Mouse (Mus musculus): ENCODE results near the gene Ino80b. TPM values are rescaled to one million over a fixed set of nuclear protein-coding genes. Genes with fewer than 3 reads are reported as not detected.
"Not testable (repeated sequence)": the region's sequence is repeated elsewhere in the genome, so short reads cannot be mapped to it uniquely, and the experiment has no call there.

Ino80b gene
- total RNA-seq (2021) = 10 to 100 TPM; 22.3 to 25.4 TPM
- long read RNA-seq, experiment 1, transcript Ino80b-202 (5 exons, 1,503 nt) = major isoform, 17 of 23 reads
- long read RNA-seq, experiment 1, partial matches to known transcripts = 2 of 23 reads
- long read RNA-seq, experiment 1, other reads (novel, unspliced or antisense) = 4 of 23 reads
- long read RNA-seq, experiment 2, transcript Ino80b-202 (5 exons, 1,503 nt) = major isoform, 25 of 34 reads
- long read RNA-seq, experiment 2, partial matches to known transcripts = 4 of 34 reads
- long read RNA-seq, experiment 2, other reads (novel, unspliced or antisense) = 5 of 34 reads

GRCm38 (mm10) chr6:83125331-83125730 is at the start of gene Ino80b:
Ino80b (minus strand) TSS chr6:83125431.
- H3K4me3 ChIP-seq = peak within 1 kb of the TSS; percentile 96
- no peak for DNase-seq (ENCODE audit: low spot score in 2 of 2)
- H3K27ac ChIP-seq = peak within 1 kb of the TSS; percentile 84
- no peak for TF ChIP-seq CTCF (conservative IDR thresholded peaks at IDR 0.05)

GRCm38 (mm10) chr6:83172240-83172920 is 47.1 kb upstream of the Ino80b start:
- no peak for TF ChIP-seq CTCF (conservative IDR thresholded peaks at IDR 0.05)
- H3K27ac ChIP-seq = peak overlapping the region; percentile 90
- DNase-seq (ENCODE audit: low spot score in 2 of 2) = peak; percentile 75 to 77
- peak overlapping the region; percentile 65 for H3K4me3 ChIP-seq

- Histone ChIP-seq H3K27ac (peak overlapping the region; percentile 90), H3K4me3 (peak overlapping the region; percentile 65)
- TF ChIP-seq CTCF (conservative IDR thresholded peaks at IDR 0.05) = no peak
- DNase-seq (ENCODE audit: low spot score in 2 of 2) = peak in 1 of 2 experiments; percentile 39
Observed at GRCm38 (mm10) chr6:83171063-83171462, 45.8 kb upstream of the Ino80b start.

GRCm38 (mm10) chr6:83169872-83170271 is 44.6 kb upstream of the Ino80b start:
- Histone ChIP-seq H3K4me3 (peak overlapping the region; percentile 65; the same call in 1 of the 2 replicates), H3K27ac (peak overlapping the region; percentile 90)
- DNase-seq (ENCODE audit: low spot score in 2 of 2) = no peak
- no peak for TF ChIP-seq CTCF (conservative IDR thresholded peaks at IDR 0.05)

- Histone ChIP-seq H3K27ac (peak overlapping the region; percentile 96), H3K4me3 (peak overlapping the region; percentile 92)
- TF ChIP-seq CTCF (conservative IDR thresholded peaks at IDR 0.05) = peak; percentile 57
- DNase-seq (ENCODE audit: low spot score in 2 of 2) = no peak
Observed at GRCm38 (mm10) chr6:83166243-83166630, 41.0 kb upstream of the Ino80b start.

DNA sequence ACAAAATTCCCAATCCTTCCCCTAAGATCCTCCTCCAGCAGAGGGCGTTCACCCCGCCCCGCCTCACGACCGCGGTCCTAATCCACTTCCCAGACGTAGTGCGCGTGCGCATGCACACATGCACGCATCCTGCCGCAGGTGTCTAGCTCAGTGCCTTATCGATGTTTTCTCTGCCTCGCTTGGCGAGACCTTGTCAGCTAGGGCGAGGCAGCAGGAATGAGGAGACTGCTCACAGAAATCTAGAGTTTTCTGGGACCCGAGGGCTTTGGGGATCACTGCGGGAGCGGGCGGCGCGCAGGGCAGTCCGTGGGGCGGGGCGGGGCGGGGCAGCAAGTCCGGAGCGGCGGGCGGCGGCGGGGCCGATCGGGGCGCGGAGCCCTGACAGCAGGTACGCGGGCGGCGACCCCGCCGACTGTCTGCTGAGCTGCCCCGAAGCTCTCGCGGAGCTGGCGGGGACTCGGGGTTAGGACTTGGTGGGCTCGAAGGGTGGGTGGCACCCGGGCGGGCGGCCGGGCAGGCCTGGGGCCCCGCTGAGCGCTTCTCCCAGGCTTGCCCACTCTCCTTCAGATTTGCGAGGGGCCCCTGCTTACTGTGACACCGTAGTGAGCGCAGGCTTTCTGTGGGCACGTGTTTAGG is 40.5 kb upstream of the Ino80b start, which contains the start of gene Dctn1:
Gene Dctn1, plus strand, starts transcription at position 314 of the 636 bp plus-strand sequence.
- Histone ChIP-seq H3K27ac (peak within 1 kb of the TSS; percentile 96), H3K4me3 (peak within 1 kb of the TSS; percentile 92)
- DNase-seq (ENCODE audit: low spot score in 2 of 2) = peak; percentile 93 to 94
- peak; percentile 88 for TF ChIP-seq CTCF (conservative IDR thresholded peaks at IDR 0.05)

DNA sequence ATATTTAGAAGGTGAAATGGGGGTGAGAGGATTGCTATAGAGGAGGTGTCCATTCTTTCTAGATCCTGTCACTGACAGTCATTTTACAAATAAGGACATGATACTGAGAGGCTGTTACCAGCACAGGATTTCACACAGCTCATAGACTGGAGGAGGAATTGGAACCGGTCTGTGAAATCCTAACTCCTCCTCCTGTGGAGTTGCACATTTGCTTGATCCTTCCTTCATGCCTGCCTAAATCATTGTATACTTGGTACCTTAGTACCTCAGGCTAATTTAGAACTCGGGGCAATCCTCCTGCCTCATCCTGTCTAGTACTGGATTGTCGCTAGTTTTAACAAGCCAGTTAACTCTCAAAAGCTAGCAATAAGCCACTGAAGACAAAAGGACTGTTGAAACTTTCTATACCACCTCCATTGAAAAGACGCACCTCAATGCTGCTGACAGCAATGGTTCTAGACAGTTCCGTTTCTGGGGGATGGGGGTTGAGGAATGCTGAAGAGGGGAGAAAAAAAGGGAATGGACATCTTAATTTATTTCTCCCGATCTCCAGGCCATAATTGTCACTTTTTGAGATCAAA is 39.9 kb upstream of the Ino80b start:
- no peak for TF ChIP-seq CTCF (conservative IDR thresholded peaks at IDR 0.05)
- DNase-seq (ENCODE audit: low spot score in 2 of 2) = peak in 1 of 2 experiments; percentile 33
- peak overlapping the region; percentile 92 for H3K4me3 ChIP-seq
- peak overlapping the region; percentile 96 for H3K27ac ChIP-seq

DNA sequence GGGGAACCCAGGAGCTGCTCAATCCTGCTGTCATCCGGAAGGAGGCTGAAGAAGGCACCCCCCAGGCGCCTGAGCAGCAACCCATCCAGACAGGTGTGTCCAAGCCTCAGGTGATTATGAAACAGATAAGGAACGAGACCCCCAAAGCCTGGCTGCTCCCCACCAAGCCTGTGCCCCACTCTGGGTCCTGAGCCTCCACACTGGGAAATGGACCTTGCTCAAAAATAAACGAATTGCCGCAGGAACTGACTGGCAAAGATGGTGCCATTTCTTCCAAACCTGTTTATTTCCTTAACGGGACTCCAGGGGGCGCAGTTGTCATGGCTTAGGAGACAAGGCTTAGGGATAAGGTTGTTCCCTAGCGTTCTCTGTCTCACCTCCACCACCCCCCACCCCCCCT is 37.5 kb upstream of the Ino80b start:
- peak; percentile 79 for TF ChIP-seq CTCF (conservative IDR thresholded peaks at IDR 0.05)
- peak overlapping the region; percentile 38 for H3K4me3 ChIP-seq
- DNase-seq (ENCODE audit: low spot score in 2 of 2) = peak; percentile 43 to 66
- H3K27ac ChIP-seq = no peak overlapping the region

DNA sequence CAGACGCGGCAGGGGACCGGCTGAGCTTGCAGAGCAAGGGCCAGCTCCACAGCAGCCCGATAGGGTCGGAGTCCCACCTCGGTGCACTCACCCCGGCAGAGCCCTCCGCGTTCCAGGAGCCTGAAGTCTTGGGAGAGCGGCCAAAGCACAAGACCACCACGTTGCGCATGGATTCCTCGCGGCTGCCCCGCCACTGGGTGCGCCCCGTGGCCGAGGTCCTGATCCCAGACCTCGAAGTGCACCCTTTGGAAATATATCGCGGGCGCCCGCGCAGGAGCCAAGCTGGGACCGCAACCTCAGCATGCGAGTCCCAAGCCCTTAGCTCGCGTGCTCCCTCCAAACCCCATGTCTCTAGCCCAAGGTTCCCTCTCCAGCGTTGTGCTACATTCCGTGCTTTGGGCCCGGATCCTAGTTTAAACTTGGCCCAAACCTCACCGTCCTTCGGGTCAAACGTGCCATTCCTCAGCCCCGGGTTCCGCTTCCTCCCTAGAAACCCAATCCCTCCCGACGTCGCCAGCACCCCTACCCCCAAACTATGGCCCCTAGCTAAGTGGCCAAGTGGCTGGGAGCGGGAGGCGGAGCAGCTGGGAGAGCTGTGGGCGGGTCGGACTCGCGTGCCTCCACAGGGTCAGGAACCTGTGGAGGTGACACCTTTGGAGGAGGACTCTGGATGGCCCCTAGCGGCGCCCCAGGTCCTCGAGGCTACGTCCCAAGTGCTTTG is 36.9 kb upstream of the Ino80b start:
- no peak for DNase-seq (ENCODE audit: low spot score in 2 of 2)
- Histone ChIP-seq H3K27ac (no peak overlapping the region), H3K4me3 (peak overlapping the region; percentile 38)
- no peak for TF ChIP-seq CTCF (conservative IDR thresholded peaks at IDR 0.05)

DNA sequence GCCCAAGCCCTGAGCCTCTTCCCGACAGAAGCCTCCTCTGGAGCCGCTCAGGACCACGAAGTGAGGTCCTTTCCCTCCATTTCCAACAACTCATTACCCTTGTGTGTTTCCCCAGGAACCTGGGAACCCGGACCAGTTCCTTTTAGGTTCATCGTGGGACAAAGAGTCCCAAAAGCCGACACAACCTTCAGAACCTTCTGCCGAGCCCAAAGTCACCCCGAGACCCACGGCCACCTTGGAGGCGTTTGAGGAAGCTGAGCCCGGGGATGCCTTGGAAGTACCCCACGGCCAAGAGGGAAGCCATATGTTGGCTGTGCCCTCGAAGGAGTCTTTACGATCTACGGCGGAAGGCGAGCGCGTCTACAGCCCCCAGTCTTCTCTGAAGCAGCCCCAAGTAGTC is 36.2 kb upstream of the Ino80b start:
- H3K27ac ChIP-seq = no peak overlapping the region
- DNase-seq (ENCODE audit: low spot score in 2 of 2) = no peak
- no peak overlapping the region for H3K4me3 ChIP-seq
- TF ChIP-seq CTCF (conservative IDR thresholded peaks at IDR 0.05) = no peak

DNA sequence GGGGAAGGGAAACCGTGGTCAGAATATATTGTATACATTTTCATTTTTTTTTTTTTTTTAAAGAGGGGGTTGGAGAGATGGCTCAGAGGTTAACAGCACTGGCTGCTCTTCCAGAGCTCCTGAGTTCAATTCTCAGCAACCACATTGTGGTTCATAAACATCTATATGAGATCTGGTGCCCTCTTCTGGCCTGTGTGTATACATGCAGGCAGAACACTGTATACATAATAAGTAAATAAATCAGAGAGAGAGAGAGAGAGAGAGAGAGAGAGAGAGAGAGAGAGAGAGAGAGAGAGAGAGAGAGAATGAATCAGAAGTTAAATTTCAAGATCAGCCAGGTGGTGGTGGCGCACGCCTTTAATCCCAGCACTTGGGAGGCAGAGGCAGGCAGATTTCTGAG is 34.2 kb upstream of the Ino80b start:
- H3K27ac ChIP-seq; H3K4me3 ChIP-seq; DNase-seq (ENCODE audit: low spot score in 2 of 2): not testable (repeated sequence)
- peak; percentile 69 for TF ChIP-seq CTCF (conservative IDR thresholded peaks at IDR 0.05)

DNA sequence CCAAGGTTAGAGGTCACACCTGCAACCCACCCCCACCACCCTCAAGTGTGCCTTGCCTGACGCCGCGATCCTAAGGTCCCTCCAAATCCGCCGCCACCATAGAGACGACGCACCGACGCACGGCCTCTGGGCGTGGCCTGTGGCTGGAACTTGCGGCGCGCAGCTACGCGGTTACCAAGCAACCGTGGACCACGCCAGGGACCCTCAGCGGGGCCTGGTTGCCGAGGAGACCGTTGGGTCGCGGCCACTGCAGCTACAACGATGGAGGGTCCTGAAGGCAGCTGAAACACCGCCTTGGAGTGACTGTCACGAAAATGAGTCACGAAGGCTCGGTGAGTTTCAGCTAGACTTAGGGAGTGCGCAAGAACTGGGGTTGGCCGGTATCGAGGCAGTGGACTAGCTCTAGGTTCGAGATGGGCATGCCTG is 31.0 kb upstream of the Ino80b start, which contains the start of the genes Wdr54 and 1700003E16Rik:
Gene Wdr54, minus strand, starts transcription at position 139 of the 426 bp plus-strand sequence.
Gene 1700003E16Rik, plus strand, starts transcription at position 146 of the 426 bp plus-strand sequence.
- peak within 1 kb of the TSS; percentile 83 for H3K27ac ChIP-seq
- H3K4me3 ChIP-seq = peak within 1 kb of the TSS; percentile 78
- DNase-seq (ENCODE audit: low spot score in 2 of 2) = peak; percentile 71 to 72
- no peak for TF ChIP-seq CTCF (conservative IDR thresholded peaks at IDR 0.05)
